Mouse (Mus musculus) CH12.LX (cell line): ENCODE measurements around the gene Cldn9. TPM values are rescaled to one million over a fixed set of nuclear protein-coding genes. Genes with fewer than 3 reads are reported as not detected.

Experiments
- DNase-seq: peaks from one replicate; pipeline ENCODE4 v3.0.0-alpha.2; 2013; ENCODE audit errors: extremely low read depth
- H3K27ac ChIP-seq: 2 replicates; pipeline ENCODE4 v1.5.1; 2012; ENCODE audit warnings: low read depth, mild to moderate bottlenecking, control low read depth, moderate library complexity; ENCODE audit not compliant: insufficient read depth
- H3K27me3 ChIP-seq: replicated peaks from 2 replicates; pipeline ENCODE3; 2012; ENCODE audit warnings: inconsistent platforms
- H3K36me3 ChIP-seq, 2 experiments: replicated peaks in 1 of 2; 2 replicates each; pipeline versions ENCODE3 to v1.6.1; 2012; ENCODE audit warnings: inconsistent platforms in 1 of 2, low read length in 1 of 2, mild to moderate bottlenecking in 1 of 2, mixed read lengths in 1 of 2, moderate library complexity in 1 of 2; ENCODE audit not compliant: control insufficient read depth in 1 of 2, insufficient read depth in 1 of 2
- H3K4me1 ChIP-seq, 2 experiments: 2 replicates each; pipeline ENCODE4 v1.6.1; 2012; ENCODE audit warnings: inconsistent platforms in 1 of 2, moderate library complexity in 1 of 2; ENCODE audit not compliant: insufficient read depth in 2 of 2, control insufficient read depth in 1 of 2
- H3K4me2 ChIP-seq: 2 replicates; pipeline ENCODE4 v1.6.1; 2012; ENCODE audit warnings: low read depth, mild to moderate bottlenecking, control low read depth; ENCODE audit not compliant: poor library complexity, insufficient read depth, severe bottlenecking
- H3K4me3 ChIP-seq, 3 experiments: fragments of 150-350 bp in 1 of 3; sonication (generic) in 1 of 3; replicated peaks in 1 of 3; 2 replicates each; pipeline versions ENCODE3 to v1.5.1; 2011 to 2012; ENCODE audit warnings: low read depth in 2 of 3, low read length in 2 of 3, mild to moderate bottlenecking in 2 of 3, moderate library complexity in 2 of 3, control low read depth in 1 of 3, improper control_type of control experiment in 1 of 3, inconsistent platforms in 1 of 3, mixed read lengths in 1 of 3; ENCODE audit not compliant: poor library complexity in 1 of 3
- H3K79me2 ChIP-seq: replicated peaks from 2 replicates; pipeline ENCODE4 v1.6.1; 2012; ENCODE audit warnings: mild to moderate bottlenecking, moderate library complexity; ENCODE audit not compliant: control insufficient read depth, poor library complexity, insufficient read depth, severe bottlenecking; ENCODE audit errors: extremely low read depth
- H3K9ac ChIP-seq: 2 replicates; pipeline ENCODE4 v1.6.1; 2012; ENCODE audit warnings: low read depth, mild to moderate bottlenecking, control low read depth, moderate library complexity; ENCODE audit not compliant: insufficient read depth
- H3K9me3 ChIP-seq: replicated peaks from 2 replicates; pipeline ENCODE3; 2012; ENCODE audit warnings: low read length, inconsistent platforms, mixed read lengths
- CHD1 ChIP-seq: IDR thresholded peaks from 2 replicates; pipeline ENCODE4 v1.6.1; 2012; ENCODE audit warnings: low read depth, low read length, improper control_type of control experiment, inconsistent platforms
- CTCF ChIP-seq, 2 experiments: IDR thresholded peaks in 1 of 2; conservative IDR thresholded peaks in 1 of 2; 2 replicates each; pipeline ENCODE4 v1.5.1; 2011 to 2012; ENCODE audit warnings: low read depth in 2 of 2, low read length in 2 of 2, improper control_type of control experiment in 1 of 2, inconsistent platforms in 1 of 2, mild to moderate bottlenecking in 1 of 2, moderate library complexity in 1 of 2
- E2F4 ChIP-seq: IDR thresholded peaks from 2 replicates; pipeline ENCODE4 v1.6.1; 2011; ENCODE audit warnings: low read depth, low read length, improper control_type of control experiment; ENCODE audit not compliant: insufficient replicate concordance
- ELF1 ChIP-seq: IDR thresholded peaks from 2 replicates; pipeline ENCODE4 v1.6.1; 2014; ENCODE audit warnings: low read depth, mild to moderate bottlenecking, inconsistent platforms, low read length, improper control_type of control experiment
- HCFC1 ChIP-seq: IDR thresholded peaks from 2 replicates; pipeline ENCODE4 v1.6.1; 2012; ENCODE audit warnings: low read depth, mild to moderate bottlenecking, inconsistent platforms, low read length, improper control_type of control experiment
- IRF4 ChIP-seq: IDR thresholded peaks from 2 replicates; pipeline ENCODE4 v1.6.1; 2014; ENCODE audit warnings: low read depth, mild to moderate bottlenecking, inconsistent platforms, low read length, improper control_type of control experiment
- JUN ChIP-seq: IDR thresholded peaks from 2 replicates; pipeline ENCODE4 v1.6.1; 2011; ENCODE audit warnings: low read depth, mild to moderate bottlenecking, low read length, improper control_type of control experiment, moderate library complexity; ENCODE audit not compliant: insufficient read depth
- MAFK ChIP-seq: IDR thresholded peaks from 2 replicates; pipeline ENCODE4 v1.6.1; 2011; ENCODE audit warnings: low read length, improper control_type of control experiment; ENCODE audit not compliant: insufficient replicate concordance
- MAX ChIP-seq: IDR thresholded peaks from 2 replicates; pipeline ENCODE4 v1.6.1; 2011; ENCODE audit warnings: low read length, improper control_type of control experiment
- NELFE ChIP-seq: IDR thresholded peaks from 2 replicates; pipeline ENCODE4 v1.6.1; 2011; ENCODE audit warnings: low read depth, low read length, improper control_type of control experiment
- NRF1 ChIP-seq: IDR thresholded peaks from 2 replicates; pipeline ENCODE4 v1.6.1; 2014; ENCODE audit warnings: low read depth, mild to moderate bottlenecking, inconsistent platforms, low read length, improper control_type of control experiment, moderate library complexity
- RAD21 ChIP-seq: IDR thresholded peaks from 2 replicates; pipeline ENCODE4 v1.6.1; 2011; ENCODE audit warnings: low read depth, mild to moderate bottlenecking, low read length, improper control_type of control experiment, moderate library complexity
- SMC3 ChIP-seq: IDR thresholded peaks from 2 replicates; pipeline ENCODE4 v1.6.1; 2011; ENCODE audit warnings: low read depth, low read length, improper control_type of control experiment
- TBP ChIP-seq: conservative IDR thresholded peaks from 2 replicates; pipeline ENCODE4 v1.6.1; 2011; ENCODE audit warnings: low read depth, low read length, improper control_type of control experiment
- UBTF ChIP-seq: IDR thresholded peaks from 2 replicates; pipeline ENCODE4 v1.6.1; 2012; ENCODE audit warnings: low read depth, mild to moderate bottlenecking, inconsistent platforms, low read length, improper control_type of control experiment, moderate library complexity
- USF2 ChIP-seq: conservative IDR thresholded peaks from 2 replicates; pipeline ENCODE4 v1.6.1; 2011; ENCODE audit warnings: low read depth, low read length, improper control_type of control experiment
- ZC3H11A ChIP-seq: IDR thresholded peaks from 2 replicates; pipeline ENCODE4 v1.6.1; 2012; ENCODE audit warnings: low read depth, mild to moderate bottlenecking, inconsistent platforms, low read length, improper control_type of control experiment
- ZKSCAN1 ChIP-seq: IDR thresholded peaks from 2 replicates; pipeline ENCODE4 v1.6.1; 2012; ENCODE audit warnings: low read depth, inconsistent platforms, low read length, improper control_type of control experiment, borderline replicate concordance
- dilution Hi-C: fragments of 300-500 bp; cut with MboI; formaldehyde crosslinking; loops from 2 replicates; pipeline ENCODE4 v1.14.3; 2020; ENCODE audit warnings: low sequenced_read_pairs; ENCODE audit not compliant: extremely low pct_unique_long_range_greater_than_20kb, extremely low pct_ligation_motif_present
- in situ Hi-C: fragments of 300-500 bp; cut with MboI; formaldehyde crosslinking; loops from 3 replicates; pipeline ENCODE4 v1.14.3; 2019; ENCODE audit warnings: low sequenced_read_pairs, low pct_ligation_motif_present, low pct_unique_long_range_greater_than_20kb, mixed read lengths
- polyA plus RNA-seq: library from polyadenylated mRNA; unstranded; fragments of >175 nt; gene quantifications from 2 replicates; pipeline ENCODE4 v1.2.1, GENCODE M21; 2012; ENCODE audit warnings: low read depth; ENCODE audit not compliant: insufficient read length
- total RNA-seq, 2 experiments: library from RNA; depleted of rRNA; stranded (reverse); fragments of 300-350 nt in 1 of 2; fragments of >200 nt in 1 of 2; gene quantifications; 2 replicates each; pipeline ENCODE4 v1.2.3; 2012 to 2014

The Cldn9 gene
- total and polyA plus RNA-seq, 3 experiments = not detected

DNA sequence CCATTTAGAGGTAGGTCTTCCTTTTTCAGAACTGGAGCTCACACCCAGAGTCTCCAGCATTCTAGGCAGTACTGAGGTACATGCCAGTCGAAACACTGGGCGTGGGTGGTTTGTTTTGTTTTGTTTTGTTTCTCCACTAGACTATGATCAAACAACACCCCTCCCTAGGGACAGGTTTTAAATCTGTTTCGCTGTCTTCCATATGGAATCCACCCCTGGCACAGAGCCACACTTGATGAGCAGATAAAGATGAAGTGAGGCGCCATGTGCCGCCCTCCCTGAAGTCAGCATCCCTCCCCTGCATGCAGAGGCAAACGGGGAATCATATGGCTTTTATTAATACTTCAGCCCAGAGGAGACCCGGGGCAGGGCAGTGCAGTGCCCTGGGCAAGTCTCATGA is 20.9 kb upstream of the Cldn9 start:
- dilution Hi-C loops = no loop called here
- no peak overlapping the region for H3K4me3 ChIP-seq
- peaks cover 81% of the 10 kb centered on the region for H3K27me3 ChIP-seq
- no peaks in the 10 kb centered on the region for H3K36me3 ChIP-seq
- TF ChIP-seq ELF1 = no peak
- TF ChIP-seq TBP = no peak
- TF ChIP-seq MAFK = no peak
- TF ChIP-seq SMC3 = no peak
- no peak for TF ChIP-seq ZC3H11A
- TF ChIP-seq HCFC1 = no peak
- TF ChIP-seq MAX = no peak
- no peak for TF ChIP-seq USF2
- no peak for TF ChIP-seq ZKSCAN1
- no peak for TF ChIP-seq NRF1
- TF ChIP-seq E2F4 = no peak
- no peak for TF ChIP-seq NELFE
- H3K27ac ChIP-seq = no peak overlapping the region
- H3K4me1 ChIP-seq = peaks cover 0 to 6% of the 10 kb centered on the region in 2 experiments; a peak in 2 of 4 replicates
- no peaks in the 10 kb centered on the region for H3K79me2 ChIP-seq
- no peak overlapping the region for H3K9ac ChIP-seq
- no peaks in the 10 kb centered on the region for H3K9me3 ChIP-seq
- no peak overlapping the region for H3K4me2 ChIP-seq
- DNase-seq = no peak
- in situ Hi-C loops = loop anchor here (5.0 kb wide), 2 partner anchors 42 to 127 kb away; partner anchors contain the start of gene Bicdl2

DNA sequence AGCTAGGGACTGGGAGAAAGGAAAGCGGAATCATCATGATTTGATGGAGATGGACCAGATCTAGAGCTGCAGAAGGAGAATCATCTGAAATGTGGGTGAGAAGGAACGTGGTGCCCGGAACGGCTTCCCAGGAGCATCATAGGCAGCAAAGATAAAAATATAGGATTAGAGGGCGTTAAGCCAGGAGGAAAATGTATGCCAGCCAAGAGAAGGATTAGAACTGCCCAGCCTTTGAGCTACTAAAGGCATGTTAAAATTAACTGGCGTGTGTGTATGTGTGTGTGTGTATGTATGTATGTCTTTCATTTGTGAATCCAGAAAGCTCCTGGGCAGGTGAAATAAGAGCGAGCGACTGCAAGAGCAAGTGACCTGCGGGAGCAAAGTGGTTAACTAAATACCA is 19.5 kb upstream of the Cldn9 start:
- H3K9me3 ChIP-seq = no peaks in the 10 kb centered on the region
- no peak overlapping the region for H3K27ac ChIP-seq
- in situ Hi-C loops = loop anchor here (5.0 kb wide), 1 partner anchor 41 kb away; the partner anchor contains the start of gene Bicdl2
- H3K79me2 ChIP-seq = no peaks in the 10 kb centered on the region
- H3K4me2 ChIP-seq = no peak overlapping the region
- H3K4me3 ChIP-seq = no peak overlapping the region
- H3K36me3 ChIP-seq = no peaks in the 10 kb centered on the region
- no peak for TF ChIP-seq CTCF (conservative IDR thresholded peaks at IDR 0.05 in 1 of 2, IDR thresholded peaks at IDR 0.05 in 1 of 2; ENCODE audit: low read depth in 2 of 2, low read length in 2 of 2)
- TF ChIP-seq JUN = no peak
- TF ChIP-seq IRF4 = no peak
- TF ChIP-seq MAFK = no peak
- TF ChIP-seq CHD1 = no peak
- no peak for TF ChIP-seq RAD21
- no peak for TF ChIP-seq UBTF
- no peak for TF ChIP-seq E2F4
- TF ChIP-seq TBP = no peak
- TF ChIP-seq NELFE = no peak
- peaks cover 5 to 9% of the 10 kb centered on the region in 2 experiments for H3K4me1 ChIP-seq
- peaks cover 86% of the 10 kb centered on the region for H3K27me3 ChIP-seq
- dilution Hi-C loops = no loop called here
- no peak overlapping the region for H3K9ac ChIP-seq
- DNase-seq = no peak
